ENCODE assay signal across 13 mouse cellular contexts in the genomic region with DNA sequence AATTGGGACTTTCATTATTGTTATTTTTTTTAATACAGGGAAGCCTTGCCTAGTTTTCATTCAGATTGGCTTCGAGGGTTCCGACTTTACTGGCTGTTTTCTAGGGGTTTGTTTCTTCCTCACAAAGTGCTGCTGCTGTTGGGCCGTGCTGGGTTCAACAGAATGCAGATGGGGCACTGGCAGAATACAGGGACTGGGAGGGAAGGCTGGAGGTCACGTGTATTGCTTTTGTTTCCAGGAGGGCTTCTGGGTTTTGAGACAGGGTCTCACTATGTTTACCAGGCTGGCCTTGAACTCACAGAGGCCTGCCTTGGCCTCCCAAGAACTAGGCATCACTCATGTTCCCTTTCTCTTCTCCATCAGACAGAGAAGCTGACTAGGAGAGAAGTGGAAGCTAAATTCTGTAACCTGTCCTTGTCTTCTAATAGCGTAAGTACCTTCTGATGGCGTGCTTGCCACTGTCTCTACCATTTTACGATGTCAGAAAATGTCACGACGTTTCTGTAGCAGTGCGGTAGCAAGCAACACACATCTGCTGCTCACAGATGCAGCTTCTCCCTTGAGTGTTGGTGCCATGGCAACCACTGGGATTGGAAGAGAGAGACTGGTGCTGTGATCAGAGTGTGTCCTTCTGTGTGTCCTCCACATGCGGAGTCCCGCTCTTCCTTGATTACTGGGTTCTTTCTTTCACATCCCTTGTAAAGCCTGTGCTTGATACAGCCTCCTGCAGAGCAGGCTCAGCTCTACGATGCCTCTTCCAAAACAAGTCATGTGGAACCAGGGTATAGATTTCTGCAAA. TPM values are rescaled to one million over a fixed set of nuclear protein-coding genes. Genes with fewer than 3 reads are reported as not detected.
DNase-seq lines count a peak whose midpoint lies in the region; ATAC-seq and TF ChIP-seq lines count a peak whose summit lies in the region.
"Had no signal": no experiment of that assay in that cellular context is flagged by ENCODE, and none has a peak within 500 bp of the region (broad histone marks: within the 10 kb centered on the region; RNA-seq: fewer than 3 reads in every experiment).

No protein-coding gene starts in this region.

- TF ChIP-seq CTCF in kidney, adult 2 months (conservative IDR thresholded peaks at IDR 0.05; ENCODE audit: insufficient read depth, insufficient read length, low read depth, low read length), result no peak

- H3K4me1 ChIP-seq in embryonic facial prominence, embryonic 11.5 days (ENCODE audit: control insufficient read depth, insufficient read depth, low read length), result no peaks in the 10 kb centered on the region
- H3K4me1 ChIP-seq in embryonic facial prominence, embryonic 10.5 days, result peaks cover 17% of the 10 kb centered on the region
- peaks cover 4% of the 10 kb centered on the region; the same call in 1 of the 2 replicates for H3K4me1 ChIP-seq in hindbrain, embryonic 16.5 days (ENCODE audit: control insufficient read depth, insufficient read depth, low read depth, low read length)
- H3K4me1 ChIP-seq in kidney, adult 2 months (ENCODE audit: control insufficient read depth, insufficient read depth, low read length), result no peaks in the 10 kb centered on the region

- TF ChIP-seq POLR2A in kidney, adult 2 months (IDR thresholded peaks at IDR 0.05; ENCODE audit: low read depth, low read length), result no peak

- H3K9me3 ChIP-seq in embryonic facial prominence, embryonic 11.5 days (replicated peaks; ENCODE audit: control insufficient read depth, low read length), result no peaks in the 10 kb centered on the region
- H3K9me3 ChIP-seq in embryonic facial prominence, embryonic 10.5 days, result no peaks in the 10 kb centered on the region
- no peaks in the 10 kb centered on the region for H3K9me3 ChIP-seq in hindbrain, embryonic 16.5 days (ENCODE audit: control insufficient read depth, low read length)
- H3K9me3 ChIP-seq: heart, embryonic 15.5 days had no signal

- H3K4me2 ChIP-seq in embryonic facial prominence, embryonic 11.5 days (ENCODE audit: low read depth, low read length), result no peak overlapping the region
- H3K4me2 ChIP-seq in hindbrain, embryonic 16.5 days (ENCODE audit: low read length), result no peak overlapping the region
- H3K4me2 ChIP-seq: heart, embryonic 15.5 days had no signal

- no peaks in the 10 kb centered on the region for H3K27me3 ChIP-seq in embryonic facial prominence, embryonic 11.5 days (ENCODE audit: control insufficient read depth, insufficient read depth, low read length)
- H3K27me3 ChIP-seq in embryonic facial prominence, embryonic 10.5 days (replicated peaks; ENCODE audit: low read depth, poor library complexity, severe bottlenecking), result no peaks in the 10 kb centered on the region
- no peaks in the 10 kb centered on the region for H3K27me3 ChIP-seq in hindbrain, embryonic 16.5 days (replicated peaks; ENCODE audit: control insufficient read depth, insufficient read depth, low read length)
- H3K27me3 ChIP-seq in kidney, adult 2 months (replicated peaks; ENCODE audit: control insufficient read depth, insufficient read depth, low read length), result no peaks in the 10 kb centered on the region
- H3K27me3 ChIP-seq: heart, embryonic 15.5 days; Patski had no signal

- intact Hi-C loops in left cerebral cortex, postnatal 25 days (cut with DNase I), result no loop called here

- ATAC-seq in embryonic facial prominence, embryonic 11.5 days (replicated peaks; ENCODE audit: insufficient number of reproducible peaks, low FRiP score, low TSS enrichment, low read depth), result 0 out of 2 replicates have a peak, but pooled peaks have one; percentile 14
- ATAC-seq in hindbrain, embryonic 16.5 days, result peak; percentile 90
- ATAC-seq in cerebellum, adult (ENCODE audit: insufficient number of reproducible peaks, low FRiP score, low TSS enrichment), result no peak
- ATAC-seq in activated CD4-positive, CD25-positive, alpha-beta regulatory T cell, adult 4 months, result no peak
- ATAC-seq: Patski had no signal

- H3K9ac ChIP-seq in embryonic facial prominence, embryonic 11.5 days (replicated peaks; ENCODE audit: low read length), result no peak overlapping the region
- no peak overlapping the region for H3K9ac ChIP-seq in hindbrain, embryonic 16.5 days (ENCODE audit: low read depth, low read length)
- H3K9ac ChIP-seq: heart, embryonic 15.5 days had no signal

- no peak for DNase-seq in embryonic facial prominence, embryonic 11.5 days (ENCODE audit: low spot score)
- no peak for DNase-seq in embryonic facial prominence, embryonic 10.5 days (ENCODE audit: low spot score)
- peak; percentile 61 to 71 for DNase-seq in left cerebral cortex, postnatal 25 days (ENCODE audit: low spot score in 2 of 2)
- peak; percentile 58 to 59 for DNase-seq in right cerebral cortex, adult 2 months (ENCODE audit: low spot score in 2 of 2)
- no peak for DNase-seq in kidney, adult 2 months
- DNase-seq: kidney, postnatal 4 days; lung, adult 2 months had no signal

- H3K27ac ChIP-seq in embryonic facial prominence, embryonic 11.5 days (replicated peaks; ENCODE audit: low read depth, low read length), result no peak overlapping the region
- no peak overlapping the region for H3K27ac ChIP-seq in embryonic facial prominence, embryonic 10.5 days (replicated peaks)
- H3K27ac ChIP-seq in hindbrain, embryonic 16.5 days (ENCODE audit: low read depth, low read length), result peak overlapping the region; percentile 71
- no peak overlapping the region for H3K27ac ChIP-seq in kidney, adult 2 months (ENCODE audit: insufficient read depth, low read depth, low read length)
- H3K27ac ChIP-seq: heart, embryonic 15.5 days had no signal

- WGBS in embryonic facial prominence, embryonic 11.5 days, result 79% methylated on average over 13 of the region's 13 CpGs
- 90% methylated on average over 13 of the region's 13 CpGs for WGBS in embryonic facial prominence, embryonic 10.5 days
- WGBS in hindbrain, embryonic 16.5 days, result 55% methylated on average over 13 of the region's 13 CpGs
- WGBS in kidney, adult 2 months, result 88% methylated on average over 13 of the region's 13 CpGs

- no peaks in the 10 kb centered on the region for H3K36me3 ChIP-seq in embryonic facial prominence, embryonic 11.5 days (replicated peaks; ENCODE audit: control insufficient read depth, insufficient read depth, low read depth, low read length)
- H3K36me3 ChIP-seq in embryonic facial prominence, embryonic 10.5 days (replicated peaks), result peaks cover 57% of the 10 kb centered on the region
- H3K36me3 ChIP-seq in hindbrain, embryonic 16.5 days (ENCODE audit: control insufficient read depth, insufficient read depth, low read length), result 0 out of 2 replicates have a peak, but pooled peaks cover 7% of the 10 kb centered on the region
- no peaks in the 10 kb centered on the region for H3K36me3 ChIP-seq in kidney, adult 2 months (ENCODE audit: control insufficient read depth, insufficient read depth, low read length)

- no peak overlapping the region for H3K4me3 ChIP-seq in embryonic facial prominence, embryonic 11.5 days (ENCODE audit: low read depth, low read length)
- no peak overlapping the region for H3K4me3 ChIP-seq in embryonic facial prominence, embryonic 10.5 days
- H3K4me3 ChIP-seq in hindbrain, embryonic 16.5 days (ENCODE audit: low read length), result no peak overlapping the region
- H3K4me3 ChIP-seq in kidney, adult 2 months (ENCODE audit: insufficient read depth, low read depth, low read length), result no peak overlapping the region
- H3K4me3 ChIP-seq: heart, embryonic 15.5 days; myocyte had no signal

RNA-seq across cellular contexts. Expression of a gene that starts 21.8 kb away (rescaled TPM):
- polyA plus RNA-seq in embryonic facial prominence, embryonic 11.5 days (2014; fragmentation: Nextera tagmentation; extraction: Ambion mirVana), result 244 and 259 TPM in 2 replicates
- 234 and 245 TPM in 2 replicates for polyA plus RNA-seq in embryonic facial prominence, embryonic 10.5 days (2016; fragmentation: Nextera tagmentation; extraction: Ambion mirVana)
- polyA plus RNA-seq in hindbrain, embryonic 16.5 days (2015; fragmentation: Nextera tagmentation; extraction: Ambion mirVana), result 315 and 340 TPM in 2 replicates
- 100 to 1,000 TPM; 153 to 154 TPM for total RNA-seq in left cerebral cortex, postnatal 25 days (2021)
- polyA plus RNA-seq in kidney, adult 2 months (2012; rRNA removed), result 50.9 and 77.2 TPM in 2 replicates
- 100 to 1,000 TPM; 294 to 327 TPM for polyA plus RNA-seq in activated CD4-positive, CD25-positive, alpha-beta regulatory T cell, adult 4 months (2017; shearing (Covaris generic))

Comparison
In these comparisons a context has a peak if more than half of its experiments do, and no peak if none do; other contexts are left out.
1. ATAC-seq: peak in embryonic facial prominence, embryonic 11.5 days (single experiment) and hindbrain, embryonic 16.5 days (single experiment); none in cerebellum, adult (single experiment) and activated CD4-positive, CD25-positive, alpha-beta regulatory T cell, adult 4 months (single experiment).
2. DNase-seq: peak in left cerebral cortex, postnatal 25 days (2 of 2) and right cerebral cortex, adult 2 months (2 of 2); none in embryonic facial prominence, embryonic 11.5 days (single experiment), embryonic facial prominence, embryonic 10.5 days (single experiment) and kidney, adult 2 months (single experiment).